Mouse (Mus musculus): ENCODE data around the gene Suclg2. TPM values are rescaled to one million over a fixed set of nuclear protein-coding genes. Genes with fewer than 3 reads are reported as not detected.

Suclg2 gene
- polyA plus RNA-seq, 1 experiment, result 85.3 TPM

DNA sequence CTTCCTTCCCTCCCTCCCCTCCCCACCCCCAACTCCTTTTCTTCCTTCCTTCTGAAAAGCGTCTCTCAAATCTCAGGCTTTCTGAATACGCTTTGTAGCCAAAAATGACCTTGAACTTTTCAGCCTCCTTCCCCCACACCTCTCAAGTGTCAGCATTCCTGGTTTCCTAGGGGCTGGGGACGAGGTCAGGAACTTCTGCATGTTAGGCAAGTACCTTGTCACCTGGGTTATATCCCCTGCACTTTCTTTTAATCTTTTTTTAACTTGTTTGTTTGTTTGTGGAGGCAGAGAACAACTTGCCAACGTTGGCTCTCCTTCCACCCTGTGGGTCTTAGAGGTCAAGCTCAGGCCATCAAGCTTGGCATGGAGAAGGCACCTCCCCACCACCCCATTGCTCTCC lies 9.1 kb downstream of the Suclg2 start:
- no peak for TF ChIP-seq GATA1 (IDR thresholded peaks at IDR 0.05; ENCODE audit: low read length)

DNA sequence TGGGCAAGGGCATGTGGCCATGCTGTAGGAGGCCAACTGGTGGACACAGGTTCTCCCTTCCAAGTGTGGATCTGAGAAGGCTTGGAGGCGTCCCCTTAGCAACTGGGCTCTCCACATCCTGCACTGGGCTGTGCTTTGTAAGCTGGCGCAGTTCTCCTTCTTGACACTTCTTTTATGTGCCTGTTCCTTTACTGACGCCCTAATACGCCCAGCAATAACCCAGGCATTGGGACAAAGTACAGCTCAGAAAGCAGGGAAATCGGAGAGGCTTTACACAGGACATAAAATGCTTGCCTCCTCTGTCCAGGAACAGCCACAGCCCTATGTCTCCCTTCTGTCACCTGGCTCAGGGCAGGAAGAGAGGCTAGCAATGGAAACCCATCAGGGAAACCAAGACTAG lies 9.5 kb downstream of the Suclg2 start:
- no peak for TF ChIP-seq GATA1 (IDR thresholded peaks at IDR 0.05; ENCODE audit: low read length)

DNA sequence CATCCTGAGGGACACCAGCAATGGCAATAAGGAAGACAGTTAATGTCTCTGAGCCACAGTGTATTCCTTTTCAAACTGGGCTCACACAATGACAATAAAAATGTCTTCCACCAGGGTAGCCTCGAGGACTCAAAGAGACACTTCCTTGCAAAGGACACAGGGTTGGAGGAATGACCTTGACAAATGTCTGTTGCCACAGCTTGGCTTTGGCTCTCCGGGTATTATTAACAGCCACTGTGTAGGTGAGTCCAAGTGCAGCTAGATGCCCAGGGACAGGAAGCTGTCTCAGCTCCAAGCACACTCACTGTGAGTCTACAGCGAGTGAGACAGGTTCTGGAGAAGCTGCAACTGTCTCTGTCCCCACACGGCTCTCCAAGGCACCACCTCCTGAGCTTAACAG lies 14.0 kb downstream of the Suclg2 start:
- TF ChIP-seq GATA1 (IDR thresholded peaks at IDR 0.05; ENCODE audit: low read length), result no peak

DNA sequence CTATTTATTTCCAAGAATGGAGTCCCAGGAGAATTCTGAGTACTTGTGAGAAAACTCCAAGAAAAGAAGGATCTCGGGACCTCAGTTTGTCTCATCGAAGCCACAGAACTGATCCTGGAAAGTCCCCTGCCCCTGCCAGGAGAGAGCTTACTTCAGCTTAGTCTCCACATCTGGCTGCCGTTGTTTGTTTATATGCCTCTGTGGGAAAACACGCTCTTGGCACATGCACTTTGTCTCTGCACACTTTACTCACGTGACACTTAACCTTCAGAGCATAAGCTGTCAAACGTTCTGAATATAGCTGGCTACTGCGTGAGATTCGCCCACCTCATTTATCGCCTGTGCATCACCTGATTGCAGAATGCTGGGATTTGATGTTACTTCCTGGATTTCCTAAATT lies 16.4 kb downstream of the Suclg2 start:
- TF ChIP-seq GATA1 (IDR thresholded peaks at IDR 0.05; ENCODE audit: low read length), result no peak

DNA sequence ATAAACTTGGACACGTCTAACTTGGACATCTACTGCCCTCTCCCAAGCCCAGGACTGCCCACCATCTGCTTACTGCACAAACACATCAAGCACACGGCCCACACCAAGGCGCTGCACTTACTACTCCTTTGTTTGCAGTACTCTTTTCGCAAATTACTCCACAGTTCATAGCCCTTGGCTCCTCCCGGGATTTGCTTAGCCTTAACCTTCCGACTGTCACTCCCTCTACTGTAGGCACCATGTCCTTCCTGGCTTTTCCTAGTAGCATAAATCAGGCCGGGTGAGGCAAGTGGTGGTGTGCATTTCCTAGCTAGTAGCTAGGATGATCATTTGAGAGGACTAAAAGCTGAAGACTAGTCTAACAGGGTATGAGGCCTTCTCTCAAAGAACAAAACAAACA lies 16.8 kb downstream of the Suclg2 start:
- TF ChIP-seq GATA1 (IDR thresholded peaks at IDR 0.05; ENCODE audit: low read length), result no peak

DNA sequence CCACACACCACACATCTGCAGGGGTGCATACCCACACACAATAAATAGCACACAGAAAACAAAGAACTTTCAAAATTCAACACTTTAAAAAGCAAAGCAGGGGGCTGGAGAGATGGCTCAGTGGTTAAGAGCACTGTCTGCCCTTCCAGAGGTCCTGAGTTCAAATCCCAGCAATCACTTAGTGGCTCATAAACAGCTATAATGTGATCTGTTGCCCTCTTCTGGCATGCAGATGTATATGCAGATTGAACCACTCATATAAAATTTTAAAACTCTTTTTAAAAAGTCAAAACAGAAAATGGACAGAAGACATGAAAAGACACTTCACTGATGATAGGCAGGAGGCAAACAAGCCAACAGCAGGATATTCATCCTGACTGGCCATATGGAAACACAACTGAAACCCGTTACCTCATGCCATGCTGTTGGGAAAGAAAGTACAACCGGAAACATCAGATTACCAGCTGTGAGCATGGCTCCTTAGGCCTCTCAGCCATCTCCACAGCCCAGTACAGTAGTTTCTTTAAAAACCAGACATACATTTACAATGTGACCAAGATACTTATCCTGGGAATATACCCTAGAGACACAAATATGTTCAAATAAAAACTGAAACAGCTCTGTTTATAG lies 17.5 kb downstream of the Suclg2 start:
- TF ChIP-seq GATA1 (IDR thresholded peaks at IDR 0.05; ENCODE audit: low read length), result no peak

DNA sequence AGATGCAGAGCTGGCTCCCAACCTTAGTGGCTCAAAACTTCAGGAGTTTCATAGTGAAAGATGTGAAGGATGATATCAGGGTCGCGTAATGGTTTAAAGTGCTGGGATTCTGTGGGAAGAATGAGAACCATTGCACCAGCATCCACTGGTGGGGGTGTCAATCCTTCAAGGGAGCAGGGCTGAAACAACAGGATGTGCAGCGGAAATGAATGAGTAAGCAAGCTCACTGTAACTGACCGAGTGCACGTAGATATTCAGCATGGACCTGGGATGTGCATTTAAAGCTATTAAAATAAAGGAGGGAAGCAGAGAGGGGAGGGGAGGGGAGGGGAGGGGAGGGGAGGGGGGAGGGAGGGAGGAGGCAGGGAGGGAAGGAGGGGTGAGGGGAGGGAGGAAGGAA lies 18.4 kb downstream of the Suclg2 start:
- TF ChIP-seq GATA1 (IDR thresholded peaks at IDR 0.05; ENCODE audit: low read length), result no peak

DNA sequence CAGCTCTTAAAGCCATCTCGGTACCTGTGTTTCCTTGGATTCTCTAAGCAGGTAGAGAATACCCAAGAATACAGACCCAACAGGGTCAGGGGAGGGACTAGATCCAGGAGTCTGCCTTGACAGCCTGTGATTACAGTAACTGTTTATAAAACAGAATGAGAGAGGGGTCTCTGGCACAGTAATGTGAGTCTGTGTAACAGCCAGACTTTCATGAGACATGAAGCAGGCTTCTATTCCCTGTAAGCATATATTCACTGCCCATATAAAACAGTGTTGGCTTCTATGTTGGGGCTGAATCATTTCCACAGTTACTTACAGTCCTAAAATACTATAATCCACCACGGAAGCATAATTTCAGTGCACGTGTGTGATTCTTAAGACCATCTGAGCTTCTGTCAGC lies 19.3 kb downstream of the Suclg2 start:
- TF ChIP-seq GATA1 (IDR thresholded peaks at IDR 0.05; ENCODE audit: low read length), result no peak

DNA sequence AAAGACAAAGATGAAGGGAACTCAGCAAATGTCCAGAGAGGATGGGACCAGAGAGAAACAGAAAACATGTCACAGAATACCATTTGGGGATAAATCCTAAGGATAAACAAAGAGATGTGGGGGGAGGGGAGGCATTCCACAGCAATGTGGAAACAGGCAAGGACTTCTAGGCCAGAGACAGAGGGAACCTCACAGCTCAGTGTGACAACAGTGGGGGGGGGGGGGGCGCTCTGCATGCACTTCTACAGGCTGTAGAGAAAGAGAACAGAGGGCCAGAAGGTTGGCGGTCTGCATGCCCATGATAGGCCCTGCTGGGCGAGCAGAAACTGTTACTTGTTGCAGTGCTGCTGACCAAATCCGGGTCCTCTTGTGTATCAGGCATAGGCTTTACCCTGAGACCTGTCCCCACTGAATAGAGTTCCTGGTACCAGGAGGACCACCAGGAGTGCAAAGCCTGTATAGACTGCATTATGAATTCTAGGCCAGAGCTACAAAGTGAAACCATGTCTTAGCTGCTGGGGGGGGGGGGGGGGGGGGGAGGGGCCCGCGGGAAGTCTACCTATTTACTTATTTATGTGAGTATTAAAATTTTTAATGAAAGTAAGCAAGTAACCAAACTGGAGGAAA lies 20.0 kb downstream of the Suclg2 start:
- TF ChIP-seq GATA1 (IDR thresholded peaks at IDR 0.05; ENCODE audit: low read length), result no peak

DNA sequence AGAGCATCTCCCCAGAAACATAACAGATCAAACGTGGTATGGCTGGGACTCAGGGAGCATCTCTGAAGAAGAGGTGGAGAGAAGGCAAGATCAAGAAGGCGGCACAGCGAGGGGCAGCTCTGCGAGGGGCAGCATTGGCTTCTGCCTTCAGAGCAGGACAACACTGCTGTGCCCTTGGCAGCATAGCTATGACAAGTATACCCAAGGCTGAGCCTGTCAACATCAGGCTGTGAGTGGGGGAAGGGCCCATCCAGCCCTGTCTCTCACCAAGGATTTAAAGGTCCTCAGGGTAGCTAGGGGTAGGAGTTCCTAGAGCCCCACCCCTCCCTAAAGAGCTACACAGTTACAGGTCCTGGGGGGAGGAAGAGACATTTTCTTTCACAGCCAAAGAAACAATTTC lies 23.7 kb downstream of the Suclg2 start:
- no peak for TF ChIP-seq GATA1 (IDR thresholded peaks at IDR 0.05; ENCODE audit: low read length)

DNA sequence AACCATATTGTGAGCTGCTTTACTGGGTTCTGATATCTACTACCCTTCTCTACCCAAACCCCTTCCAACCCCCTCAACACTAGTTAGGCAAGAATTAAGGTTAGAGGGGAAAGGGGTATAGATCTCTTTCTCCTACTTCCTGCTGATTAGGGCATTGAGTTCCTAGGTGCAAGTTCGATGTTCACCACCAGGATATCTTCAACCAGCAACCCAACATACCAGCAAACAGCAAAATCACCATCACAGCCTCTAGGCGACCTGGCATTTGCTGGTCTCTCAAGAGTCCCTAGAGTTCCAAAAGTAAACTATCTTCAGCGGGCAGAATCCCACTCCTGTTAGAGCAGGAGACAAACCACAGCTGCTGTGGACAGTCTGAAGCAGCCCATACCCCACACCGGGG lies 33.4 kb downstream of the Suclg2 start:
- no peak for TF ChIP-seq GATA1 (IDR thresholded peaks at IDR 0.05; ENCODE audit: low read length)

DNA sequence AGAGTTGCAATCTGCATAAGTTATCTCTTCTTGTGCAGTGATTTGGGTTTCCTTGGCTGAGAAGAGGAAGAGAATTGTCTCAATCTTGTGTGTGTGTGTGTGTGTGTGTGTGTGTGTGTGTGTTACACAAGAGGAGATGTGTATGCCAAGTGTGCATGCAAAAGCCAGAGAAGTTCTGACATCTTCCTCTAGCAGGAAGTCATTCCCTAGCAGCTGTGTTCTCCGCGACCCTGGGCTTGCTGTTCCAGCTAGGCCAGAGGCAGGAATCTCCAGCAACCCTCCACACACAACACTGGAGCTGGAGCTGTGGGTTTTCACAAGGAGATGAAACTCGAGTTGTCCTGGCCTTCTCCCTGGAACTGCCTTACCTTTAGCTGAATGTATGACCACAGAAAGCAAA lies 38.9 kb downstream of the Suclg2 start:
- no peak for TF ChIP-seq GATA1 (IDR thresholded peaks at IDR 0.05; ENCODE audit: low read length)

DNA sequence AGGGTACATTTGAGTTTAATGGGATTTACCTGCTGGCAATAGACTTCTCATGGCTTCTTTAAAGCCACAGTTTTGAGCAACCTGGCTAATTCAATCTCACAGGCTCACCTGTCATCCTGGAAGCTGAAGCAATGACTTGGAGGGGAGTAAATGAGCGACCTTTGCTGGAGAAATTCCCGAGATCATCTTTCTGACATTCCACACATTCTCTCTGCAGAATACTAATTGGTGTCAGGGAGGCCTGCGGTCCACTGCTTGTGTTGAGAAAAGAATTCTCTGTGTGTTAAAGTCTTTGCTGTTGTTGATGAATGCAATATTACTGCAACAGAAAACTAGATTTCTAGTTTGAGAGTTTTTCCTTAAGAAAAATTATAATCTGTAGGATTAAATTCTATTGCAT lies 39.3 kb downstream of the Suclg2 start:
- no peak for TF ChIP-seq GATA1 (IDR thresholded peaks at IDR 0.05; ENCODE audit: low read length)

DNA sequence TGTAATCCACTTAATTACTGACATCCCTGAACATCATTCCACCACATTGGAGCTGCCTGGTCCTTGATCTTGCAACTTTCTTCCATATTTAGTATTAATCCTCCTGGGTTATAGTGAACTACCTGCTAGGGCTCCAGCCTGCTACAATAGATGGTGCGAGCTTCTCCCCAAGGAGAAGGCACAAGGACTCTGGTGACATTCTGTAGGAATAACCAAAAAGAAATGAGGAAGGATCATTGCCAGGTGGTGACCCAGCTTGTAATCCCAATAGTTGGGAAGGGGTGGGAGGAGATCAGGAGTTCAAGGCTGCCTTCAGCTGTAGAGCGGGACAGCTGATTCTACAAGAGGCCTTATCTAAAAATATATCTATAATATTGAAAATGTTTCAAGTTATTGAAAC lies 41.6 kb downstream of the Suclg2 start:
- no peak for TF ChIP-seq GATA1 (IDR thresholded peaks at IDR 0.05; ENCODE audit: low read length)

DNA sequence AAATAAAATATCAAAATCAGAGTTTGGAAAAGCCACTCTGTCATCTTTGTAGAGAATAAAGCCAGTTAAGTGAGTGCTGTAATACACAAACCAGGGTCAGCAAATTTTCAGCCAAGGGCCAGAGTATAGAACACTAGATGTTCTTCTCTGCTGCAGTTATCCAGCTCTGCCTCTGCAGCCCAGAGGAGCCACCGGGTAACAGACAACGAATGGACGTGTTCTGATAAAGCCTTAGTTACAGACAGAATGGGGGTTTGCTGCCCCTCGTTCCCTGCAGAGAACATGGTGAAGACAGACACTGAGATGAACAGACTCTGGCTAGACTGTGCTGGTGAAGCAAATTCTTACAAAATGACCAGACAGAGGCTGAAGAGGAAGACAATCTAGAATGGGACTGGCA lies 42.2 kb downstream of the Suclg2 start:
- TF ChIP-seq GATA1 (IDR thresholded peaks at IDR 0.05; ENCODE audit: low read length), result no peak

DNA sequence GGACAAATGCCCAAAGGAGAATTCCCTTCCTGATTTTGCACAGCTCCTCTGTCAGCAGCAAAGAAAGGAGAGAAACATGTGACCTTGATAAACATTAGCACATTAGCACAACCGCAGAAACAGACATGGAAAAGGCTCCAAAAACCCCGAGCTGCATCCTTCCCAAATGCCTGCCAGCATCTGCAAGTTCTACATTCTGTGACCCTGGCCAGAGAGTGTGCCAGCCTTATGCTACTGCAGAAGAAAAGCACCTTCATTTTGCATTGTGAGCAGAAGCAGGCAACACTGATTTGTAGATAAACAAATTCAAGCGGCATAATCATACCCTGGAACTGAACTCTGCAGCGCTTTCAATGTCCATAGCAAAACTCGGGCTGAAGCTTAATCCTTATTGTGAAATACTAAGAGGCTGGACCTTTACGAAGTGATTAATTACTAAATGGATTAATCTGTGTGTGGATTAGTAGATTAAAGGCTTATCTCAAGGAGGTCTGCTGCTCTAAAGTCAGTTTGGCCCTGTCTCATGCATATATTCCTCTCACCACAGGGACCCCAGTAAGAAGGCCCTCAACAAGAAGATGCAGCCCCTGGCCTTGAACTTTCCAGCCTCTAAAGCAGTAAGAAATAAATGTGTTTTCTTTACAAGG lies 43.4 kb downstream of the Suclg2 start:
- TF ChIP-seq GATA1 (IDR thresholded peaks at IDR 0.05; ENCODE audit: low read length), result no peak

DNA sequence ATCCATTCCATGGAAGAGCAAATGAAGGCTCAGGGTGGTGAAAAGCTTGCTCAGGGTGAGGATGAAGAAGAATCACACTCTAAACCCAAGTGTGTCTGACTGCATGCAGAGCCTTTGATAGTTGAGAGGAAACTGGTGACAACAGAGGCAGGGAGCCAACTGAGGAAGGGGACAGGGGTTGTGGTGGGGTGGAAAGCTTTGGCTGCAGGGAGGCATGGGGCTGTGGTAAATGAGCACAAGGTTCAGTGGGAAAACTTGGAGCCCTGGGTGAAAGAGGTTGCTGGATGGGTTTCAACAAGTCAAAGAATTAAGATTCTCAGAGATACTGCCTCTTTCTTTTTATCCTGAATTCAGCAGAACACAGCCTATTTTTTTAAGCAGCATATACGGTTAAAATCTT lies 43.9 kb downstream of the Suclg2 start:
- TF ChIP-seq GATA1 (IDR thresholded peaks at IDR 0.05; ENCODE audit: low read length), result no peak

Measured in G1E-ER4 (cell line).